Mouse (Mus musculus) bone marrow macrophage, adult 2 months (primary cell): ENCODE results near the gene Tpbgl. TPM values are rescaled to one million over a fixed set of nuclear protein-coding genes. Genes with fewer than 3 reads are reported as not detected.
A peak's percentile ranks its signal among the peaks of the same experiment; 100 is the strongest.

Experiments
- H3K27ac ChIP-seq: 2 replicates; pipeline ENCODE4 v1.5.1; 2012; ENCODE audit warnings: low read depth, low read length; ENCODE audit not compliant: insufficient read depth
- H3K4me1 ChIP-seq: 2 replicates; pipeline ENCODE4 v1.6.1; 2012; ENCODE audit warnings: low read length; ENCODE audit not compliant: control insufficient read depth, insufficient read depth
- H3K4me3 ChIP-seq: 2 replicates; pipeline ENCODE4 v1.5.1; 2012; ENCODE audit warnings: mild to moderate bottlenecking, low read length, moderate library complexity; ENCODE audit not compliant: insufficient read depth
- CTCF ChIP-seq: IDR thresholded peaks from 2 replicates; pipeline ENCODE4 v1.5.1; 2012; ENCODE audit warnings: low read depth, mild to moderate bottlenecking, low read length, moderate library complexity
- POLR2A ChIP-seq: IDR thresholded peaks from 2 replicates; pipeline ENCODE4 v1.6.1; 2012; ENCODE audit warnings: mild to moderate bottlenecking, low read depth, low read length, borderline replicate concordance
- polyA plus RNA-seq: library from polyadenylated mRNA; stranded (reverse); fragments of >200 nt; gene quantifications from 2 replicates; pipeline ENCODE4 v1.2.4, GENCODE M21; 2012; ENCODE audit not compliant: missing spikeins, insufficient read depth, insufficient read length

The Tpbgl gene
- polyA plus RNA-seq, 1 experiment: 0.78 TPM

DNA sequence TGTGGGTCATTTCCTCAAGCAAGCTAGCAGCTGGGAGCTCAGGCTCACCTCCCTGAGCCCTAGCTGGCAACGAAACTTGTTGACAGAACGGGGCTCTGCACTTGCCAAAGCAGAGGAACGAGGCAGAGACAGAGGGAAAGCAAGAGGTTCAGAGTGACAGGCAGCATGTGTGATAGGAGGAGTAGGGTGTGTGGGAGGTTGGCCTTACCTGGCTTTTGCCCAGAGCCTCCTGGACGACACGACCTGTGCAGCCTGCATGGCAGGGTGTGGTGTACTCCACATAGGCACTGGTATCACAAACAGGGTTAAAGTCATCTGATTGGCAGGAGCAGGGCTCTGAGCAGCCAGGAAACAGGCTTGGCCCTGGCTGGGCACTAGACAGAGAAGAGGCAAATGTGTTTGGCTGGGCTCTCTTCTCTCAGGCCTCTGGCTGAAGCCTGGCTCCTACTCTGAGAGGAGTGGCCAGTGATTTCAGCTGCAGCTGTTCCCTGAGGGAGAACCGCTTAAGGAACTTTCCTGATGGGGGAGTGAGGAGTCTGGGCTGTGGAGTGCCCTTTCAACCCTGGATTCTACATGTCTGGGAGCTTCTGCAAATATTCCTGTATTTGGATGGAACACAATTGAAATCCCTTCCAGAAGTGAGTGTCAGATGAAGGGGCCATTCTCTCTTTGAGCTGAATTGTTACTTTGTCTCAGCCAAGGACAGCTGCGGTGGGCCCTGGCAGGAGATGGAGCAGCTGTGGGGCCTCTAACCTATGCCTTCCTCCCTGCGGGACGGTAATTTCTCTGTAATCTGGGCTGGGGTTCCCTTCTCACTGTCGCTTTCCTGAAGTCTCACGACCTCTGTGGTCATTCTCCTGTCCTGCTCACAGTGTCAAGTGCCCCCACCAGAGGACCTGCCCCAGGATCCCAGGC lies 37.9 kb upstream of the Tpbgl start:
- H3K4me3 ChIP-seq: no peak overlapping the region
- H3K27ac ChIP-seq: no peak overlapping the region
- peaks cover 5% of the 10 kb centered on the region; the same call in 1 of the 2 replicates for H3K4me1 ChIP-seq
- TF ChIP-seq CTCF (no peak), POLR2A (no peak)

DNA sequence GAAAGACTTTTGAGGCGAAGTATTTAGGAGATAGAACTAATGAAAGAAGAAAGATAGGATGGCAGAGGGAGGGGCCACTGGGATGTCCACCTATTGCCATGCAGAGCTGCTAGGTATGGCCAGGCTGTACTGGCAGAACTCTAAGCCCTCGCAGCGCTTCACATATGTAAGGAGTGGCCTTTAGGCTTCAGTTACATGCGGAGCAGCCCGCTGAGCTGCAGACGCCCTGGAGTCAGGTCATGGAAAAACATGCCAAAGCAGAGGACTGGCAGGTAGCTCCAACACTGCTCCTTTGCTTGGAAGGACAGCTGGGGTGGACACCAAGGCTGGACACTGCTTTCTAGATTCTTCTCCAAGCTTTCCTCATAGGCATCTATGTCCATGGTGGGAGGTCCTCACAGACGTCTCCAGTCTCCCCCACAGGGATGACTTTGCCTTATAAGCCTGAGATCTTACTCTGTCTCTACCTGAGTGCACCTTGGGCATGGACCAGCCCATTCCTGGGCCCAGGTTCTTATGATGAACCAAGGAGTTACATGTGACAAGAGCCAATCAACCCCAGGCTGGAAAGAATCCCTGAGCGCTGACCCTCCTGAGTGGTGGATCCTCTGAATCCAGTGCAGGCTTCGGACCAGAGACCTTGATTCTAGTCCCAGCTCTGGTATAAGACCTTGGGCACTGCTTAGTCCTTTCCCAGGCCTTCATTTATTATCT lies 36.8 kb upstream of the Tpbgl start:
- no peak overlapping the region for H3K27ac ChIP-seq
- no peak for TF ChIP-seq CTCF
- TF ChIP-seq POLR2A: no peak
- no peak overlapping the region for H3K4me3 ChIP-seq
- H3K4me1 ChIP-seq: peaks cover 5% of the 10 kb centered on the region; the same call in 1 of the 2 replicates

- H3K4me1 ChIP-seq: peaks cover 5% of the 10 kb centered on the region; the same call in 1 of the 2 replicates
- no peak overlapping the region for H3K4me3 ChIP-seq
- no peak overlapping the region for H3K27ac ChIP-seq
- no peak for TF ChIP-seq CTCF
- no peak for TF ChIP-seq POLR2A
Observed at GRCm38 (mm10) chr7:99662311-99662710, 35.4 kb upstream of the Tpbgl start.

GRCm38 (mm10) chr7:99661571-99662230 lies 34.8 kb upstream of the Tpbgl start:
- no peak overlapping the region for H3K4me3 ChIP-seq
- TF ChIP-seq CTCF (no peak), POLR2A (no peak)
- no peak overlapping the region for H3K27ac ChIP-seq
- H3K4me1 ChIP-seq: peaks cover 5% of the 10 kb centered on the region; the same call in 1 of the 2 replicates

- Histone ChIP-seq H3K27ac (no peak overlapping the region), H3K4me1 (peaks cover 5% of the 10 kb centered on the region; the same call in 1 of the 2 replicates), H3K4me3 (no peak overlapping the region)
- no peak for TF ChIP-seq POLR2A
- no peak for TF ChIP-seq CTCF
Observed at GRCm38 (mm10) chr7:99661071-99661470, 34.2 kb upstream of the Tpbgl start.

DNA sequence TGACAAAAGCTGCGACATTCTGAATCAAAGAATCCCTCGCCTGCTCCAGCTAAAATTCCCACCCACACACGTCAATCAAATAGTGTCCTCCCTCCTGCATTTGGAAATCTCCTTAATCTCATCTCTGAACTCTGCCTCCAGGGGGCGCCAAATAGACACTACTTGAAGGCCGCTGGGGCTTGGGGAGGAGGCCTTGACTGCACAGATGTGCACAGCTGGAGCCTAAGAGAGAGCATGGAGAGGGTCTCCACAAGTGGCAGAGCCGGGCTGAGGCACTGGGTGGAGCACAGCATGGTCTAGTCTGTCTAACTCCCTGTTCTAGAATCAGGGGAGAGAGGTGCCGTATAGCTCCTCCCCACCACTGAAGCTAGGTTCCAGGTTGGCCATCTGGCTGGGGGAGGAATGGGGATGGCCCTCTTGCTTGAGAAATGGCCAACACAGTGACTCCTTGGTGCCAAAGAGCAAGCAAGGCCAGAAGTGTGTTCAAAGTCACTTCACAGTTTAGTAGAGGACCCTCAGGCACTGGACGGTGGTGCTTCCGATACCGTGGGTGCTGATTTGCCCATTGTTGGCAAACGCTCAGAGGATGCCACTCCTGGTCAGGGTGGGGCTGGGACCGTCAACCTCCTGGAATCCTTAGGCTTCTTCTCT lies 32.6 kb upstream of the Tpbgl start:
- peaks cover 5% of the 10 kb centered on the region; the same call in 1 of the 2 replicates for H3K4me1 ChIP-seq
- no peak overlapping the region for H3K4me3 ChIP-seq
- H3K27ac ChIP-seq: no peak overlapping the region
- TF ChIP-seq CTCF: peak; percentile 83
- TF ChIP-seq POLR2A: no peak

DNA sequence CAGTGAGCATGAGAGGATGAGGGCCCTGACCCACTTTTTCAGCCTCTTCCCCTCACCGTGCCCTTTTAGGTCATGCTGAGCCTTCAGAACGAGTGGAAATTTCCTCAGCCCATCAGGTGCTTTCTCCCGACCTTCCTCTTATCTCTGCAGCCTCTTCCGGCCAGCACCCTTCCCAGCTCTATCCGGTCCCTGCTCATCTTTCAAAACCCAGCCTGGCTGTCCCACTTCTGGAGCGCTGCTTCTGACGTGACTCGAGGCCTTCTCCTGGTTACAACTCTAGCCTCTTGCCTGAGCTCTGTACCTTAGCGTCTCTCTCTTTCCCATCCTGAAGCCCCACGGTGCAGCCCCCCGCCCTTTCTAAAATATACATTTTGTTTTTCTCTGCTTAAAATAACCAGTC lies 27.3 kb upstream of the Tpbgl start:
- H3K27ac ChIP-seq: no peak overlapping the region
- H3K4me1 ChIP-seq: no peaks in the 10 kb centered on the region
- no peak overlapping the region for H3K4me3 ChIP-seq
- TF ChIP-seq CTCF: no peak
- TF ChIP-seq POLR2A: no peak

- TF ChIP-seq CTCF: no peak
- no peak for TF ChIP-seq POLR2A
- Histone ChIP-seq H3K4me3 (no peak overlapping the region), H3K4me1 (no peaks in the 10 kb centered on the region), H3K27ac (no peak overlapping the region)
Observed at GRCm38 (mm10) chr7:99649585-99649984, 22.7 kb upstream of the Tpbgl start.

DNA sequence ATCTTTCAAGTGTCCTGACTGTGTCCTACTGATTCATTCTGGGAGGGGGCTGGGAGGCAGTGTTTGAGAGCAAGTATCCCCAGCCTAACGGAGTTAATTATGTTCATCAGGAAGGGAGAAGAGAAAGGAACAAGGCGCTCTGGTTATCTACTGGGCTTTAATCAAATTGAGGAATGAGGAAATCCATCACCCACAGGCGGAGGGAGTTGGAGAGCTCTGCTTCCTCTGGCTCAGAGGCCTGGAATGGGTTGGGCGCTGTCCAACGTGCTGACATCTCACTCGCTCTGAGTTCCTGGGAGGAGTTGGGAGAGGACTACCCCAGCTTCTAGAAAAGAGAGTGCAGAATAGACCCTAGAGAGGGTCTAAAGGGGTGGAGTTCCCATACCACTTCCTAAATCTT lies 21.7 kb upstream of the Tpbgl start:
- Histone ChIP-seq H3K4me1 (no peaks in the 10 kb centered on the region), H3K4me3 (no peak overlapping the region), H3K27ac (no peak overlapping the region)
- no peak for TF ChIP-seq CTCF
- TF ChIP-seq POLR2A: no peak
